Mouse (Mus musculus) lung, postnatal 25 days (tissue): ENCODE data around the gene Ntrk2.

Source experiments
- DNase-seq: peaks from one replicate; pipeline ENCODE4 v3.0.0; 2022; ENCODE audit warnings: low spot score

Gene Ntrk2

GRCm38 (mm10) chr13:59117233-59117632 lies 310.9 kb downstream of the Ntrk2 start:
- no peak for DNase-seq

- DNase-seq, result no peak
Measured at GRCm38 (mm10) chr13:59119596-59120394, 313.4 kb downstream of the Ntrk2 start.

- no peak for DNase-seq
Measured at GRCm38 (mm10) chr13:59143141-59143744, 336.9 kb downstream of the Ntrk2 start.

DNA sequence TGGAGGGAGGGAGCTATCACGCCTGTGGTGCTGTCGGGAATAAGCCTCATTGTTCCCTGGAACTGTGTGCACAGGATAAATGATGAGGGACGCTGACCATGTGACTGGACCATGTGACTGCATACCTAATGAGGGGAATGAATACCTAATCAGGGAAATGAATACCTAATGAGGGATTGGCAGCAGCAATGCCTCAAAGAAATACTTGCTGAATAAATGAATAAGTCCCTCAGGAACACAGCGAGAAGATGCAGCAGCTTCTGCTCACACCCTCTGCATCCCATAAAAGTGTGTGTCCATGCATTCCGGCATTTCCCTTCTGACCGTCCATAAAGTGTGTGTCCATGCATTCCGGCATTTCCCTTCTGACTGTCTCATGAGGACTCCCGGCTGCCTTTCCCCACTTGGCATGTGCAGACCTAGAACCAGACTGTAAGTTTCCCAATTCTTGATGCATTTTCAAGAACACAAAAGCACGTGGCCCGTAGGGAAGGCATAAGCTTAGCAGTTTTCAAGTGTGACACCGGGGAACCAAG lies 338.0 kb downstream of the Ntrk2 start:
- DNase-seq, result no peak

- peak; percentile 15 for DNase-seq
Measured at GRCm38 (mm10) chr13:59145677-59146555, 339.5 kb downstream of the Ntrk2 start.

- DNase-seq, result no peak
Measured at GRCm38 (mm10) chr13:59146616-59147015, 340.2 kb downstream of the Ntrk2 start.

DNA sequence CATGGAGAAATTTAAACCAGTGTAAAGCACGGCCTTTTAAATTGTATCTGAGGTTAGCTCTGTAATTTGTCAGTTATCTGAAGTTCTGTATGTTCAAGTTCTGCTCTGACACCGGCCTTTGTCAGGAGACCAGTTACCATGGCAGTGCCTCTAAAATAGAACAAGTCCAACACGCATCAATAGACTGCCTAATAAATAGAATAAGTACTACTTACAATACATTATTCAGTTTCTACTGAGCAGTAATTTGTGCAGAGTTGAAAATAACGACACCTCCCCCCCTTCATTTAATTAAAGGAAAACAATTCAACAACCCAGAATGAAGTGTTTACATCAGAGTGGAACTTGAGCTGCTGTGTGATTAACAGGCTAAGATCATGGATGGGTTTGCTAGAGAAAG lies 341.6 kb downstream of the Ntrk2 start:
- no peak for DNase-seq

- no peak for DNase-seq
Measured at GRCm38 (mm10) chr13:59148793-59149192, 342.4 kb downstream of the Ntrk2 start.

DNA sequence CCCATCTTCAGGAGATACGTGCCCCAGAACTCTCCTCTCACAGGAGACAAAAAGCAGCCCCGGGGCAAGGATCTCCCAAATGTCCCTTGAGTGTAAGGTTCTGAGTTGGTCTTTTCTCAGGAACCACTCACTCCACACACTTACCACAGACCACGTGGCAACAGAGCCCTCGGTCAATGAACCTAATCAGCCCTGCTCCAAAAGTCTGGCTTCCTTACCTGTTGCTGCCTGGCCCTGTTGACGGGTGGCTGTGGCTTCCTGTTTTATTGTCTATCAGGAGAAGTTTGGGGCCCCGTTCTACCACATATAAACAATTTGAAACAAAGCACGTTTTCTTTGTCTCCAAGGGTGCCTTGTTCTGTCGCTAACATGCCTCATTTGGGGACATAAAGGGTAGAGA lies 357.6 kb downstream of the Ntrk2 start:
- no peak for DNase-seq

DNA sequence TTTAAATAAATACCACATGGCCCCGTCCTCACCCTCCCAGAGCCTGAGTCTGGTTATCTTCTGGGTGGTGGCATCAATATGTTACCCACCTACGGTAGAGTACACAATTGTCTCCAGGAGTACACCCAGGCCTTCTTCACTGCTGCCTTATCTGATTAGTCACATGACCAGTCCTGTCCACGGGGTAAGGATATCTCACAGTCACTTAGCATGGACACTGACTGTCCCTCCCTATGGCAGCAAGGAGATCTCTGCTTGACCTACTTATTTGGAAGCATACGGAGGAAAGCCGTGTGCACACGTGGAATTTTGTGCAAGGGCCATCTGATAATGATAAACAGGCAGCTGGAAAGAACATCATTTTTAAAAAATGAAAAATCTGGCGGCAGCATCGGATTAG lies 367.5 kb downstream of the Ntrk2 start:
- no peak for DNase-seq

GRCm38 (mm10) chr13:59176021-59176420 lies 369.7 kb downstream of the Ntrk2 start:
- DNase-seq, result no peak

DNA sequence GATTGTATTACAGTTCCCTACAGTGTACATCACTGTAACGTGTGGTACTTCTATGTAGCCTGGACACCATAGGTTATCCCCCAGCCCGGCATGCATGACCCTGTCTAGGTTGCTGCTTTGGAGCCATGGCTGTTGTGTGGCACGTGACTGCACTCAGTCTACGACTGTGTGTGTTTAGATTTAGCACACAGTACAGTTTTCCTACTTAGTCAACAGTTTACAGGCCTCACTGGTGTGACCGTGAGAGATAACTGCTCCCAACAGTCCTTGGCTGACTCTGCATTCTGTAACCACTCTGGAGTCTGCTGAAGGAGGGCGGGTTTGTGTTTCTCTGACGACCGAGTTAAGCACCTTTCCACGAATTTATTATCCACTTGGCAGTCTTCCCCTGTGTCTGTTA lies 370.1 kb downstream of the Ntrk2 start:
- DNase-seq, result no peak

DNA sequence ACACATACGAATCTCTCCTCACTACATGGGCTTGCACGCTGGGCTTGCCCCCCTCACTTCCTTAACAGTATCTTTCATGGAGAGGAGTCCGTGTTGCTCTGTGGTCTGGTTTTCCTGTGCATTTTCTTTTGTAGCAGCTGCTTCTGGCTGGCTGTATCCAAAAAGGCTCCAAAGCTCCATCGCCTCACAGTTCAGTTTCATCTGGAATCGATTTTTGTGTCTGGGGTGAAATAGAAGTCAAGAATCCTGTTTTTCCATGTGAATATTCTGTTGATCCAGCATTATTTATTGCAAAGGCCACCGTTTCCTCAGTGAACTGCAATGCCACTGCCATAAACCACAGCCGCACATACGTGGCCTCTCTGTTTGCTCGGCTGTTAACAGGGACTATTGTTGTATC lies 370.6 kb downstream of the Ntrk2 start:
- no peak for DNase-seq

DNA sequence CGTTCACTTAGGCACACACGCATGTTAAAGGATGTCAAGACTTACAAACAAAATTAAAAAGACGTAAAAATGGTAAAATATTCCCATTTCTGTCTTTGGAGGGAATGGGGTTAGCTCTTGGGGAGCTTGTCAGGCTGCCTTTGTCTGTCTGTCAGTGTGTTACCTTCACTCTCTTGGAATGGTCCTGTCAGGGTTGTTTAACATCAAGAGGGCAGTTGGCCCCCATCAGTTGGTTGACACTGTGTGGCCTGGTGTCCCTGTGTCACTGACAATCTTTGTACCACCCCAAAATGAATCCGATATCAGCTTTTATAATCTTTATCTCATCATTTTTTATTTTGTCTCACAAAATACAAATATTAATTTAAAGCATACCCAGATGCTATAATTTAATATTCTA lies 373.6 kb downstream of the Ntrk2 start:
- DNase-seq, result no peak

DNA sequence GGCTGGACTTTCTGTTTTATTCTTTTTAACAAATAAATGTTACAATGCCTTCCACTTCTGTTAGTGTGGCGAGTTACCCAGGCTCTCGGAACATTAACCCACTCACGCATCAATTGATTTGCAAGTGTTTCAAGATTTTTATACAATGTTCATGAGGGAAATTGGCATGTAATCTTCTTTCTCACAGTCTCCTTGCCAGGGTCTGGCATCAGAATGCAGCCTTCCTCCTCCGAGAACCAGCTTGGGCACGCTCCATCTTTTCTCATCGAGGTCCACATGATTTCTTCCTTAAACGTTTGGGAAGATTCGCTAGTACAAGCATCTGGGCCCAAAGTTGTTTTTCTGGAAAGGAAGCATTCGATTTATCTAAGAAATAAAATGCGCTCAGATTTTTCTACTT lies 374.4 kb downstream of the Ntrk2 start:
- DNase-seq, result no peak

- no peak for DNase-seq
Measured at GRCm38 (mm10) chr13:59181188-59181947, 375.0 kb downstream of the Ntrk2 start.

DNA sequence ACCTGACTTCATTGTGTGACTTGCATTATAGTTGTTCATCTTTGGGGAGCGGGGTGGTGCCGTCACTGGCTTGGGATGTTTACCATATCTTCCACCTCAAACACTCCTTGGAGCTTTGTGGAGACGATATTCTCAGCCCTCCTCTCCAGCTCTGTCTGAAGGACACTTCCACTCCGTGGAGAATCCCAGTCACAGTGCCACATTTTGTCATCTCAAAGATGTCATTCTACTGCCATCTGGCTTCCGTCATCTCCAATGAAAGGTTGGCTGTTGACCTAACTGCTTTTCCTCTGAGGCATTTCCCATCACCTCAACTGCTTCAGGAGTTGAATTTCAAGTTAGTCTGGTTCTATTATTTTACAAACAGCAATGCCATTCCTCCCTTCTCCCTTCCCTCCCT lies 376.3 kb downstream of the Ntrk2 start:
- no peak for DNase-seq
